Comparison of ENCODE assay signal across 8 mouse cellular contexts in genomic region chr12:24592956-24593672, GRCm38 (mm10). TPM values are rescaled to one million over a fixed set of nuclear protein-coding genes. Genes with fewer than 3 reads are reported as not detected.
A peak's percentile ranks its signal among the peaks of the same experiment; 100 is the strongest.
DNase-seq lines count a peak whose midpoint lies in the region; ATAC-seq and TF ChIP-seq lines count a peak whose summit lies in the region.

No protein-coding gene starts in this region.

- H3K79me2 ChIP-seq in liver, adult 2 months (ENCODE audit: control insufficient read depth, insufficient read depth, low read length), result no peaks in the 10 kb centered on the region

- peak; percentile 71 for ATAC-seq in intestine, postnatal 0 days
- ATAC-seq in midbrain, embryonic 16.5 days, result peak; percentile 54; the same call in 1 of the 2 replicates

- TF ChIP-seq CTCF in intestine, postnatal 0 days (IDR thresholded peaks at IDR 0.05; ENCODE audit: low read depth), result no peak
- TF ChIP-seq CTCF in liver, adult 2 months (IDR thresholded peaks at IDR 0.05; ENCODE audit: low read depth, low read length), result no peak

- no peaks in the 10 kb centered on the region for H3K27me3 ChIP-seq in intestine, postnatal 0 days (replicated peaks; ENCODE audit: control insufficient read depth, insufficient read depth, low read length)
- H3K27me3 ChIP-seq in liver, adult 2 months (ENCODE audit: control insufficient read depth, insufficient read depth, low read length), result no peaks in the 10 kb centered on the region
- H3K27me3 ChIP-seq in midbrain, embryonic 16.5 days (ENCODE audit: control insufficient read depth, insufficient read depth, low read depth, low read length), result no peaks in the 10 kb centered on the region

- no peaks in the 10 kb centered on the region for H3K9me3 ChIP-seq in intestine, postnatal 0 days (ENCODE audit: control insufficient read depth)
- H3K9me3 ChIP-seq in midbrain, embryonic 16.5 days (replicated peaks; ENCODE audit: control insufficient read depth, low read length, poor library complexity, severe bottlenecking), result no peaks in the 10 kb centered on the region

- H3K4me1 ChIP-seq in intestine, postnatal 0 days (replicated peaks; ENCODE audit: control insufficient read depth, insufficient read depth, low read length), result no peaks in the 10 kb centered on the region
- peaks cover 5% of the 10 kb centered on the region for H3K4me1 ChIP-seq in liver, adult 2 months (ENCODE audit: control insufficient read depth, insufficient read depth, low read length)
- no peaks in the 10 kb centered on the region for H3K4me1 ChIP-seq in midbrain, embryonic 16.5 days (ENCODE audit: control insufficient read depth, insufficient read depth, low read length)

- H3K4me3 ChIP-seq in intestine, postnatal 0 days (ENCODE audit: low read depth, low read length), result peak overlapping the region; percentile 33
- H3K4me3 ChIP-seq in liver, adult 2 months (ENCODE audit: insufficient read depth, low read depth, low read length), result peak overlapping the region; percentile 44
- no peak overlapping the region for H3K4me3 ChIP-seq in midbrain, embryonic 16.5 days (ENCODE audit: low read depth, low read length)

- peak overlapping the region; percentile 66 for H3K4me2 ChIP-seq in intestine, postnatal 0 days (replicated peaks; ENCODE audit: low read depth)
- peak overlapping the region; percentile 31 for H3K4me2 ChIP-seq in midbrain, embryonic 16.5 days (ENCODE audit: low read length)

- DNase-seq in MEL-GATA-1-ER (ENCODE audit: extremely low read depth, low read depth), result peak; percentile 20
- peak; percentile 41 for DNase-seq in embryo, embryonic 11 days
- peak; percentile 85 to 89 for DNase-seq in heart, adult 18-20 months
- DNase-seq in liver, adult 2 months (ENCODE audit: extremely low read depth, low read depth, low spot score), result peak; percentile 78
- peak; percentile 74 to 78 for DNase-seq in spleen, adult 18-20 months
- no peak for DNase-seq in cerebellum, adult 11 months

- no peaks in the 10 kb centered on the region for H3K36me3 ChIP-seq in intestine, postnatal 0 days (ENCODE audit: control insufficient read depth, insufficient read depth)
- no peaks in the 10 kb centered on the region for H3K36me3 ChIP-seq in liver, adult 2 months (ENCODE audit: control insufficient read depth, insufficient read depth, low read length)
- H3K36me3 ChIP-seq in midbrain, embryonic 16.5 days (ENCODE audit: control insufficient read depth, insufficient read depth, low read length), result no peaks in the 10 kb centered on the region

- 6% methylated on average over 22 of the region's 22 CpGs for WGBS in intestine, postnatal 0 days
- WGBS in liver, adult 2 months, result under 1% methylated on average over 22 of the region's 22 CpGs
- WGBS in midbrain, embryonic 16.5 days, result 24% methylated on average over 22 of the region's 22 CpGs

- no peak overlapping the region for H3K9ac ChIP-seq in intestine, postnatal 0 days (ENCODE audit: low read depth, low read length)
- H3K9ac ChIP-seq in liver, adult 2 months (ENCODE audit: low read depth, low read length), result peak overlapping the region; percentile 52
- H3K9ac ChIP-seq in midbrain, embryonic 16.5 days (ENCODE audit: low read depth, low read length), result no peak overlapping the region

- TF ChIP-seq POLR2A in liver, adult 2 months (IDR thresholded peaks at IDR 0.05; ENCODE audit: extremely low read depth, insufficient read depth, low read length), result no peak

- no peak overlapping the region for H3K27ac ChIP-seq in intestine, postnatal 0 days (ENCODE audit: low read depth, low read length)
- H3K27ac ChIP-seq in liver, adult 2 months (replicated peaks; ENCODE audit: insufficient read depth, low read depth, low read length), result peak overlapping the region; percentile 43
- H3K27ac ChIP-seq in midbrain, embryonic 16.5 days (ENCODE audit: low read length), result no peak overlapping the region

RNA-seq across cellular contexts. Expression of gene Grhl1, which starts 21.0 kb away (rescaled TPM):
- total RNA-seq in heart, adult 18-20 months (2021), result under 1 TPM; 0.35 to 0.54 TPM
- polyA plus RNA-seq in intestine, postnatal 0 days (2015; fragmentation: Nextera tagmentation; extraction: Ambion mirVana), result 0.37 and 0.39 TPM in 2 replicates
- total RNA-seq in liver, adult 2 months (2014; rRNA removed), result 0.28 and 0.40 TPM in 2 replicates
- polyA plus RNA-seq in liver, adult 2 months (2012; rRNA removed), result 0.17 and 0.42 TPM in 2 replicates
- polyA plus RNA-seq in midbrain, embryonic 16.5 days (2015; fragmentation: Nextera tagmentation; extraction: Ambion mirVana), result 1.2 and 1.7 TPM in 2 replicates

RNA-seq across cellular contexts. Expression of gene Klf11, which starts 58.0 kb away (rescaled TPM):
- 10 to 100 TPM; 11.6 to 12.4 TPM for total RNA-seq in heart, adult 18-20 months (2021)
- polyA plus RNA-seq in intestine, postnatal 0 days (2015; fragmentation: Nextera tagmentation; extraction: Ambion mirVana), result 7.3 and 8.1 TPM in 2 replicates
- 5.9 and 9.9 TPM in 2 replicates for total RNA-seq in liver, adult 2 months (2014; rRNA removed)
- polyA plus RNA-seq in liver, adult 2 months (2012; rRNA removed), result 2.8 and 3.5 TPM in 2 replicates
- polyA plus RNA-seq in midbrain, embryonic 16.5 days (2015; fragmentation: Nextera tagmentation; extraction: Ambion mirVana), result 21.4 and 22.6 TPM in 2 replicates
